Mouse (Mus musculus) myocyte (in vitro differentiated cells): ENCODE results near the gene Ap1m1. TPM values are rescaled to one million over a fixed set of nuclear protein-coding genes. Genes with fewer than 3 reads are reported as not detected.

ENCODE experiments used
- H3K27me3 ChIP-seq: one replicate; pipeline ENCODE4 v1.6.1; 2011; ENCODE audit not compliant: control insufficient read depth, insufficient read depth, insufficient read length
- H3K36me3 ChIP-seq: one replicate; pipeline ENCODE4 v1.6.1; 2011; ENCODE audit not compliant: control insufficient read depth, insufficient read depth
- H3K4me2 ChIP-seq: one replicate; pipeline ENCODE4 v1.6.1; 2011; ENCODE audit warnings: low read depth, control low read depth
- H3K4me3 ChIP-seq: one replicate; pipeline ENCODE4 v1.5.1; 2011; ENCODE audit warnings: mild to moderate bottlenecking, control low read depth, moderate library complexity
- H3K79me2 ChIP-seq: one replicate; pipeline ENCODE4 v1.6.1; 2011; ENCODE audit not compliant: control insufficient read depth, insufficient read depth
- H3ac ChIP-seq: one replicate; pipeline ENCODE4 v1.6.1; 2011; ENCODE audit not compliant: control insufficient read depth, insufficient read length
- CEBPB ChIP-seq: IDR thresholded peaks from 2 replicates; pipeline ENCODE4 v1.6.1; 2011; ENCODE audit warnings: mild to moderate bottlenecking, moderate library complexity; ENCODE audit not compliant: poor library complexity, insufficient read depth, severe bottlenecking
- E2F4 ChIP-seq: IDR thresholded peaks from one replicate; pipeline ENCODE4 v1.6.1; 2011; ENCODE audit warnings: mild to moderate bottlenecking, control low read depth, moderate library complexity; ENCODE audit not compliant: insufficient read depth
- MAX ChIP-seq: IDR thresholded peaks from one replicate; pipeline ENCODE4 v1.6.1; 2011; ENCODE audit warnings: low read depth, mild to moderate bottlenecking, control low read depth
- MYOD1 ChIP-seq, 3 experiments: IDR thresholded peaks; one replicate each; pipeline ENCODE4 v1.6.1; 2011; ENCODE audit warnings: control low read depth in 2 of 3, low read depth in 2 of 3, mild to moderate bottlenecking in 2 of 3, moderate library complexity in 1 of 3; ENCODE audit not compliant: insufficient read length in 2 of 3, control insufficient read depth in 1 of 3
- MYOG ChIP-seq, 3 experiments: IDR thresholded peaks; one replicate each; pipeline ENCODE4 v1.6.1; 2011; ENCODE audit warnings: control low read depth in 2 of 3, low read depth in 2 of 3, mild to moderate bottlenecking in 2 of 3; ENCODE audit not compliant: insufficient read length in 2 of 3, control insufficient read depth in 1 of 3, insufficient read depth in 1 of 3
- POLR2A ChIP-seq: IDR thresholded peaks from one replicate; pipeline ENCODE4 v1.6.1; 2011; ENCODE audit warnings: low read depth, mild to moderate bottlenecking, control low read depth, moderate library complexity; ENCODE audit not compliant: insufficient read length
- POLR2AphosphoS2 ChIP-seq: IDR thresholded peaks from one replicate; pipeline ENCODE4 v1.6.1; 2011; ENCODE audit warnings: low read depth, control low read depth; ENCODE audit not compliant: insufficient read length
- REST ChIP-seq: IDR thresholded peaks from one replicate; pipeline ENCODE4 v1.6.1; 2011; ENCODE audit warnings: mild to moderate bottlenecking, control low read depth, moderate library complexity; ENCODE audit not compliant: insufficient read depth, insufficient read length
- SRF ChIP-seq: IDR thresholded peaks from one replicate; pipeline ENCODE4 v1.6.1; 2011; ENCODE audit warnings: low read depth; ENCODE audit not compliant: control insufficient read depth, insufficient read length
- TCF12 ChIP-seq: IDR thresholded peaks from one replicate; pipeline ENCODE4 v1.6.1; 2011; ENCODE audit warnings: mild to moderate bottlenecking, control low read depth; ENCODE audit not compliant: poor library complexity, insufficient read depth, severe bottlenecking
- TCF3 ChIP-seq: IDR thresholded peaks from one replicate; pipeline ENCODE4 v1.6.1; 2011; ENCODE audit warnings: low read depth, control low read depth; ENCODE audit not compliant: insufficient read length
- USF1 ChIP-seq: IDR thresholded peaks from one replicate; pipeline ENCODE4 v1.6.1; 2011; ENCODE audit warnings: low read depth, mild to moderate bottlenecking, control low read depth, moderate library complexity
- polyA plus RNA-seq: library from polyadenylated mRNA; unstranded; fragments of >200 nt; fragmentation: generic; extraction: Trizol; gene quantifications from one replicate; pipeline ENCODE4 v1.2.1, GENCODE M21; 2012; ENCODE audit warnings: missing spikeins

The Ap1m1 gene
- polyA plus RNA-seq, 1 experiment: 57.8 TPM

DNA sequence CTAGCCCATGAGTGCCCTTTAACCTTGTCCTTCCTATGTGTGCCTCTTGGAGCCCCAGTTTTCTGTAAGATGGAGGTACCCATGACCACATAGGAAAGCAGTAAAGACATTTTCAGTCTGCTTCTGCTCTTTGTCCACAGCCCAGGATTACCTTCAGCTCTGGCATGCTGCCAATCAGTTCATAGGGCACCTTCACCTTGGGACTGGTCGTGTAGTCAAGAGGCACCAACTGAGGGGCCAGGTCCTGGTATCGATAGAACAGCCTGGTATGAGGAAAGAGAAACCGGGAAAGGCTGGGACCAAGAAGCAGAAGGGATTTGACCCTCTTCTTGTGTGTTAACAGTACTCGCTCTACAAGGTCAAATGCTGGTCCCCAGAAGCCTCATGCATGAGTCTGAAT is 29.6 kb upstream of the Ap1m1 start:
- Histone ChIP-seq H3K27me3 (peaks cover 13% of the 10 kb centered on the region), H3ac (no peak overlapping the region), H3K79me2 (no peaks in the 10 kb centered on the region), H3K36me3 (no peaks in the 10 kb centered on the region), H3K4me3 (no peak overlapping the region), H3K4me2 (no peak overlapping the region)
- TF ChIP-seq POLR2AphosphoS2: no peak
- TF ChIP-seq TCF3: no peak
- no peak for TF ChIP-seq E2F4
- TF ChIP-seq TCF12: no peak
- no peak for TF ChIP-seq SRF

DNA sequence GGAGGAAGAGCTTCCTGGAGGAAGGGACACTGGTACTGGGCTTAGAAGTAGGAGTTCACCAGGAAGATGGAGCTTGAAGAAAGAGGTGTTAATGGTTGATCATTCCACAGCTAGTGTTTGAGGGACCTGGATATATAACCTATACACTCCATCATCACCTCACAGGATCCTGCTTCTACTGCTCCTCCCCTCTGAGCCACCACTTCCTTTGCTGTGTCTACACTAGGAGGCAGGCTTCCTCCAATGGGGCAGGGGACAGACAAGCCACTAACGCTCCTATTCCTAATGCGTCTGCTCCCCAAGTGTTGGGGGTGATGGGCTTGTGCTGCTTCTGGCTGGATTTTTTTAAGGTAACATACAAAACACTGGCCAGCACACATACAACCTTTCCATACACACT is 29.1 kb upstream of the Ap1m1 start:
- no peaks in the 10 kb centered on the region for H3K79me2 ChIP-seq
- H3K4me2 ChIP-seq: no peak overlapping the region
- H3K4me3 ChIP-seq: no peak overlapping the region
- no peak overlapping the region for H3ac ChIP-seq
- TF ChIP-seq SRF: no peak
- TF ChIP-seq MYOG (IDR thresholded peaks at IDR 0.05; ENCODE audit: control insufficient read depth in 1 of 3, insufficient read depth in 1 of 3, insufficient read length in 2 of 3, low read depth in 2 of 3): no peak
- TF ChIP-seq REST: no peak
- TF ChIP-seq MAX: no peak
- peaks cover 13% of the 10 kb centered on the region for H3K27me3 ChIP-seq
- H3K36me3 ChIP-seq: no peaks in the 10 kb centered on the region

GRCm38 (mm10) chr8:72211846-72212245 is 28.0 kb upstream of the Ap1m1 start:
- Histone ChIP-seq H3K27me3 (peaks cover 13% of the 10 kb centered on the region), H3ac (no peak overlapping the region), H3K79me2 (no peaks in the 10 kb centered on the region), H3K4me3 (no peak overlapping the region), H3K4me2 (no peak overlapping the region), H3K36me3 (no peaks in the 10 kb centered on the region)
- TF ChIP-seq CEBPB: no peak
- TF ChIP-seq MAX: no peak
- no peak for TF ChIP-seq MYOG (IDR thresholded peaks at IDR 0.05; ENCODE audit: control insufficient read depth in 1 of 3, insufficient read depth in 1 of 3, insufficient read length in 2 of 3, low read depth in 2 of 3)
- no peak for TF ChIP-seq TCF3
- no peak for TF ChIP-seq E2F4
- TF ChIP-seq USF1: no peak
- TF ChIP-seq REST: no peak
- no peak for TF ChIP-seq POLR2AphosphoS2
- TF ChIP-seq MYOD1 (IDR thresholded peaks at IDR 0.05; ENCODE audit: control insufficient read depth in 1 of 3, insufficient read length in 2 of 3, low read depth in 2 of 3): no peak
- TF ChIP-seq TCF12: no peak
- no peak for TF ChIP-seq SRF

DNA sequence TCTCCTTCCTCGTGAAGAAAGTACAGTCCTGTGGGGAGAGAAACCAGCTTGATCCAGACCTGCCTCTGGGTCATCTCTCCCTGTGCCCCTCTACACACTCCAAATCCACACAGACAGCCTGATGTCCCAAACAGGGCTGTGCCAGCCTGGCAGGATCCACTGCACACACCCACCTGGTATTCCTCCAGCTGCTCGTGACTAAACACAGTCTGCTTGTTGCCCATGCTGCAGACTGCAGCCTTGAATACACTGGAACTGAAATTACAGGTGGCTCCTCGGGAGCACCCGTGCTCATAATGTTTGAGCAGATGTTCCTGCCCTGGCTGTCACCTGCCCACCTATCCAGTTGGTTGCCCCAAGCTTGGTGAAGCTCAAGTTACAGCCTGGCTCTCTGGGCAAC is 27.1 kb upstream of the Ap1m1 start, which contains the start of gene Cib3:
Gene Cib3 (minus strand): TSS at position 87 of the 400 bp plus-strand sequence.
- no peak for TF ChIP-seq CEBPB
- Histone ChIP-seq H3K79me2 (no peaks in the 10 kb centered on the region), H3K27me3 (peaks cover 13% of the 10 kb centered on the region), H3ac (no peak within 1 kb of the TSS), H3K4me3 (no peak within 1 kb of the TSS), H3K4me2 (no peak within 1 kb of the TSS), H3K36me3 (no peaks in the 10 kb centered on the region)

DNA sequence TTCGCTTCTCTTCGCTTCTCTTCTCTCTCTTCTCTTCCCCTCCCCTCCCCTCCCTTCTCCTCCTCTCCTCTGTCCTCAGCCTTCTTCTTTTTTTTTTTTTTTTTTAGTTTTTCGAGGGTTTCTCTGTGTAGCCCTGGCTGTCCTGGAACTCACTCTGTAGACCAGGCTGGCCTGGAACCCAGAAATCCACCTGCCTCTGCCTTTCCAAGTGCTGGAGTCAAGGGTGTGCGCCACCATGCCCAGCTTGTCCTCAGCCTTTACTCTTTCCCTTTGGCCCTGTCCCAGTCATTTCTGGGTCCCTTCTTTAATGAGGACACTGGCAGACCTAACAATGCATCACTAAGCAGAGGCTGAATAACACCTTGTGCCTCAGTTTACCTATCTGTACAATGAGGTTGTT is 26.3 kb upstream of the Ap1m1 start, which contains the start of gene Gm11034:
Gene Gm11034 (minus strand): TSS at position 101 of the 400 bp plus-strand sequence.
- Histone ChIP-seq H3K36me3 (no peaks in the 10 kb centered on the region), H3ac (no peak within 1 kb of the TSS), H3K4me2 (no peak within 1 kb of the TSS), H3K79me2 (no peaks in the 10 kb centered on the region), H3K4me3 (no peak within 1 kb of the TSS), H3K27me3 (peaks cover 13% of the 10 kb centered on the region)
- TF ChIP-seq REST: no peak
- TF ChIP-seq E2F4: no peak
- no peak for TF ChIP-seq TCF12
- no peak for TF ChIP-seq SRF
- no peak for TF ChIP-seq USF1
- TF ChIP-seq MYOG (IDR thresholded peaks at IDR 0.05; ENCODE audit: control insufficient read depth in 1 of 3, insufficient read depth in 1 of 3, insufficient read length in 2 of 3, low read depth in 2 of 3): no peak
- no peak for TF ChIP-seq CEBPB
- TF ChIP-seq MYOD1 (IDR thresholded peaks at IDR 0.05; ENCODE audit: control insufficient read depth in 1 of 3, insufficient read length in 2 of 3, low read depth in 2 of 3): no peak
- TF ChIP-seq TCF3: no peak
- TF ChIP-seq POLR2A: no peak
- no peak for TF ChIP-seq MAX
- no peak for TF ChIP-seq POLR2AphosphoS2
